Mouse (Mus musculus) heart, postnatal 0 days (tissue): ENCODE measurements around the gene H2afz. TPM values are rescaled to one million over a fixed set of nuclear protein-coding genes. Genes with fewer than 3 reads are reported as not detected.

Experiments used
- ATAC-seq: fragments of 200-750 bp; cut with Nextera tagmentation; 2 replicates; pipeline ENCODE4 v1.8.0; 2017; ENCODE audit warnings: low read depth, moderate number of reproducible peaks, moderate library complexity; ENCODE audit not compliant: insufficient read depth
- DNase-seq: peaks from one replicate; pipeline ENCODE4 v3.0.0-alpha.2; 2016; ENCODE audit warnings: low spot score
- H3K27ac ChIP-seq: fragments of 300-500 bp; sonication (generic); 2 replicates; pipeline ENCODE4 v1.5.1; 2014; ENCODE audit warnings: low read depth, mild to moderate bottlenecking
- H3K27me3 ChIP-seq: fragments of 300-500 bp; sonication (generic); 2 replicates; pipeline ENCODE4 v1.6.1; 2014; ENCODE audit warnings: low read length, mixed read lengths; ENCODE audit not compliant: control insufficient read depth, insufficient read depth
- H3K36me3 ChIP-seq: fragments of 300-500 bp; sonication (generic); replicated peaks from 2 replicates; pipeline ENCODE4 v1.6.1; 2014; ENCODE audit warnings: low read length, mixed read lengths; ENCODE audit not compliant: control insufficient read depth, insufficient read depth
- H3K4me1 ChIP-seq: fragments of 300-500 bp; sonication (generic); 2 replicates; pipeline ENCODE4 v1.6.1; 2014; ENCODE audit warnings: antibody characterized with exemption; ENCODE audit not compliant: control insufficient read depth, insufficient read depth
- H3K4me2 ChIP-seq: fragments of 300-500 bp; sonication (generic); 2 replicates; pipeline ENCODE4 v1.6.1; 2014; ENCODE audit warnings: low read depth, mild to moderate bottlenecking, low read length, moderate library complexity
- H3K4me3 ChIP-seq: fragments of 300-500 bp; sonication (generic); 2 replicates; pipeline ENCODE4 v1.5.1; 2014; ENCODE audit warnings: low read depth, low read length
- H3K9ac ChIP-seq: fragments of 300-500 bp; sonication (generic); replicated peaks from 2 replicates; pipeline ENCODE4 v1.6.1; 2014; ENCODE audit warnings: low read depth, low read length, mixed read lengths
- H3K9me3 ChIP-seq: fragments of 300-500 bp; sonication (generic); replicated peaks from 2 replicates; pipeline ENCODE4 v1.6.1; 2016; ENCODE audit warnings: low read length; ENCODE audit not compliant: control insufficient read depth
- CTCF ChIP-seq: IDR thresholded peaks from 2 replicates; pipeline ENCODE4 v1.5.1; 2016; ENCODE audit warnings: antibody characterized with exemption, control low read depth, low read depth
- EP300 ChIP-seq: IDR thresholded peaks from 2 replicates; pipeline ENCODE4 v1.6.1; 2016; ENCODE audit warnings: antibody characterized with exemption, low read depth
- WGBS: fragments of 180-500 bp; shearing (Covaris S2); extraction: QIAGEN DNeasy Blood & Tissue Kit; methylation state at CpG from one replicate; pipeline ENCODE4 v1.1.7; 2014; 5-methylcytosine and 5-hydroxymethylcytosine counted together
- polyA plus RNA-seq: library from polyadenylated mRNA; unstranded; fragments of >200 nt; fragmentation: Nextera tagmentation; extraction: Ambion mirVana; gene quantifications from 2 replicates; pipeline ENCODE4 v1.2.1, GENCODE M21; 2015
- total RNA-seq: library from RNA; depleted of rRNA; stranded (reverse); fragments of >200 nt; gene quantifications from 2 replicates; pipeline ENCODE4 v1.2.3, GENCODE M21; 2014; ENCODE audit warnings: low replicate concordance

H2afz gene
- total and polyA plus RNA-seq, 2 experiments from 2014 or later: 517 to 541 TPM

DNA sequence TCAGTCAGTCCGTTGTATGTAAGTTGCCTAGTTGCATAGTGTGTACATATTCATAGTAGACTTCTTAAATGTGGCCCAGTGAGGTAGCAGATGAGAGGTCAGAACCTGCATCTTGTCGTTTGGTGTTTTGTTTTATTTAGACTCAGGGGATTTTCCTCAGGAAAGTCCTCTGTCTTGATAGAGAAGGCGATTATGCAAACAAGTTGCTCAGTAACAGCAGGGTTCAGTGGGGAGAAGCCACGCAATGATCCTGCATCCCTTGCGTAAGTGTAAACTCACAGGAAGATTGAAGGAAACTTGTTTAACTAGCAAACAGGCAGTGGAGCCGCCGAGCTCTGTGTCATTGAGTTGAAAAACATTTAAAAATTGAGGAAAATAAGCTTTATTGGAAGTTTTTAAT lies 23.7 kb downstream of the H2afz start:
- H3K36me3 ChIP-seq: peaks cover 28% of the 10 kb centered on the region
- no peak overlapping the region for H3K27ac ChIP-seq
- H3K27me3 ChIP-seq: no peaks in the 10 kb centered on the region
- no peak overlapping the region for H3K4me2 ChIP-seq
- TF ChIP-seq CTCF: no peak
- TF ChIP-seq EP300: no peak
- H3K9me3 ChIP-seq: no peaks in the 10 kb centered on the region
- H3K4me3 ChIP-seq: no peak overlapping the region
- ATAC-seq: no peak
- H3K4me1 ChIP-seq: no peaks in the 10 kb centered on the region
- no peak overlapping the region for H3K9ac ChIP-seq
- no peak for DNase-seq
- 86% methylated on average over 7 of the region's 7 CpGs for WGBS

- no peak overlapping the region for H3K4me2 ChIP-seq
- peaks cover 36% of the 10 kb centered on the region for H3K36me3 ChIP-seq
- TF ChIP-seq EP300 (no peak), CTCF (no peak)
- H3K4me1 ChIP-seq: no peaks in the 10 kb centered on the region
- no peaks in the 10 kb centered on the region for H3K9me3 ChIP-seq
- ATAC-seq (no peak), DNase-seq (no peak)
- no peak overlapping the region for H3K4me3 ChIP-seq
- WGBS: 79% methylated on average over 3 of the region's 3 CpGs
- no peak overlapping the region for H3K9ac ChIP-seq
- H3K27me3 ChIP-seq: no peaks in the 10 kb centered on the region
- no peak overlapping the region for H3K27ac ChIP-seq
Measured at GRCm38 (mm10) chr3:137891089-137891488, 26.8 kb downstream of the H2afz start.

- no peak for TF ChIP-seq CTCF
- TF ChIP-seq EP300: no peak
- ATAC-seq (no peak), DNase-seq (no peak)
- H3K27me3 ChIP-seq: no peaks in the 10 kb centered on the region
- no peak overlapping the region for H3K4me2 ChIP-seq
- 90% methylated on average over 4 of the region's 4 CpGs for WGBS
- peaks cover 36% of the 10 kb centered on the region for H3K36me3 ChIP-seq
- H3K4me1 ChIP-seq: no peaks in the 10 kb centered on the region
- no peak overlapping the region for H3K9ac ChIP-seq
- no peak overlapping the region for H3K27ac ChIP-seq
- H3K4me3 ChIP-seq: no peak overlapping the region
- H3K9me3 ChIP-seq: no peaks in the 10 kb centered on the region
Measured at GRCm38 (mm10) chr3:137892118-137892517, 27.8 kb downstream of the H2afz start.

GRCm38 (mm10) chr3:137893789-137894188 lies 29.5 kb downstream of the H2afz start:
- ATAC-seq (no peak), DNase-seq (no peak)
- H3K4me3 ChIP-seq: no peak overlapping the region
- H3K4me2 ChIP-seq: no peak overlapping the region
- no peaks in the 10 kb centered on the region for H3K9me3 ChIP-seq
- no peak overlapping the region for H3K27ac ChIP-seq
- H3K27me3 ChIP-seq: no peaks in the 10 kb centered on the region
- 85% methylated on average over 4 of the region's 4 CpGs for WGBS
- peaks cover 46% of the 10 kb centered on the region for H3K36me3 ChIP-seq
- no peak for TF ChIP-seq EP300
- no peak for TF ChIP-seq CTCF
- H3K9ac ChIP-seq: no peak overlapping the region
- H3K4me1 ChIP-seq: no peaks in the 10 kb centered on the region

GRCm38 (mm10) chr3:137895196-137895595 lies 30.9 kb downstream of the H2afz start:
- H3K36me3 ChIP-seq: peaks cover 39% of the 10 kb centered on the region
- no peak for DNase-seq
- TF ChIP-seq EP300 (no peak), CTCF (peak; percentile 10; the same call in 1 of the 2 replicates)
- H3K9me3 ChIP-seq: no peaks in the 10 kb centered on the region
- H3K9ac ChIP-seq: no peak overlapping the region
- ATAC-seq: no peak
- H3K27ac ChIP-seq: no peak overlapping the region
- no peak overlapping the region for H3K4me3 ChIP-seq
- no peak overlapping the region for H3K4me2 ChIP-seq
- no peaks in the 10 kb centered on the region for H3K27me3 ChIP-seq
- H3K4me1 ChIP-seq: no peaks in the 10 kb centered on the region
- WGBS: 89% methylated on average over 3 of the region's 3 CpGs

DNA sequence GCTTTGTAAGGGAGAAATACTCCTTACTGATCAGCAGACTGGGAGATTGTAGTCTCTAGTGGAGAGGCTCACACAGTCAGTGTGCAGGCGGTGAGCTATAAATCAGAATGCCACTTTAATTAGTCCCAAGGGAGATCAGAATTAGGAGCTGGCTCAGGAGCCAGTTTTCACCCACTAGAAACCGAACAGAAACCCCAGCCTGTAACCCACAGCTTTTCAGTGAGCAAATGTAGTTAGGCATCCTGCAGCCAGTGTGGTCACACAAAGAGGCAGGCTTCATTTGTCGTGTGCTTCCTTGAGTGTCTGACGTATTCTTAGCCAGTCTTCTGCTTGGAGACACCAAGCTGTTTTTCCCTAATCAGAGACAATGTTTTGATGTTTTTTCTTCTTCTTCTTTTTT lies 32.1 kb downstream of the H2afz start:
- Histone ChIP-seq H3K9me3 (no peaks in the 10 kb centered on the region), H3K27ac (no peak overlapping the region), H3K4me3 (no peak overlapping the region), H3K9ac (no peak overlapping the region), H3K4me1 (no peaks in the 10 kb centered on the region), H3K36me3 (peaks cover 39% of the 10 kb centered on the region), H3K4me2 (no peak overlapping the region), H3K27me3 (no peaks in the 10 kb centered on the region)
- ATAC-seq (no peak), DNase-seq (no peak)
- no peak for TF ChIP-seq CTCF
- TF ChIP-seq EP300: no peak
- 85% methylated on average over 4 of the region's 4 CpGs for WGBS
